Mouse (Mus musculus): ENCODE results near the gene 4930578C19Rik.
A peak's percentile ranks its signal among the peaks of the same experiment; 100 is the strongest.
"Not testable (repeated sequence)": the region's sequence is repeated elsewhere in the genome, so short reads cannot be mapped to it uniquely, and the experiment has no call there.

The 4930578C19Rik gene

DNA sequence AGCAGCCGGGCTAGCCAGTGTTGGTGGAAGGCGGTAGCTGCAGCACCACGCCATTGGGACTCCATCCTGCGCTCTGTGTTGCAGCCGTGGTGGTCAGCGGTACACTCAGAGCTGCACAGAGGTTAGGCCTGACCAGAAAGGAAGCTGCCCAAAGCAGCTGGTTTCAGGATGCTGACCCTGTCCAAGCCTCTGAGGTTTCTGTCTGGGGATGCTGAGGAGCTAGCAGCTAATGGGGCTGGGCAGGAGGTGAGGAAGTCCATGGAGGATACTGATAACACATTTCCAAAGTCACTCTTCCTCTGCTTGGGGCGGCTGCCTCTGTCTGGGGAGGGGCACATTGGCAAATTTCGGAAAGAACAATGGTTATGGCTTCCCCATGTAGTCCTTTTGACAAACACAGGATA lies at the start of gene 4930578C19Rik:
Gene 4930578C19Rik, minus strand, starts transcription at position 200 of the 404 bp plus-strand sequence.
- DNase-seq, result no peak

DNA sequence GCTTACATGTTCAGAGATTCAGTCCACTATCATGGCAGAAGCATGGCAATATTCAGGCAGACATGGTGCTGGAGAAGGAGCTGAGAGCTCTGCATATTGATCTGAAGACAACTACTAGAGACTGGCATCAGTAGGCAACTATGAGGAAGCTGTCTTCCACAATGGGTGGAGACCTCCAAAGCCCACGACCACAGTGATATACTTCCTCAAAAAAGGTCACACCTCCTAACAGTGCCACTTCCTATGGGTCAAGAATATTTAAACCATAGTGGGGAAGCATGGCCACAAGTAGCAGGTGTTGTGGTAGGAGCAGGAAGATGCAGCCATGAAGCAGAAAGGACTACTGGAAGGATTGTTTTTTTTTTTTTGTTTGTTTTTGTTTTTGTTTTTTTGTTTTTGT lies 6.5 kb upstream of the 4930578C19Rik start:
- no peak for DNase-seq

DNA sequence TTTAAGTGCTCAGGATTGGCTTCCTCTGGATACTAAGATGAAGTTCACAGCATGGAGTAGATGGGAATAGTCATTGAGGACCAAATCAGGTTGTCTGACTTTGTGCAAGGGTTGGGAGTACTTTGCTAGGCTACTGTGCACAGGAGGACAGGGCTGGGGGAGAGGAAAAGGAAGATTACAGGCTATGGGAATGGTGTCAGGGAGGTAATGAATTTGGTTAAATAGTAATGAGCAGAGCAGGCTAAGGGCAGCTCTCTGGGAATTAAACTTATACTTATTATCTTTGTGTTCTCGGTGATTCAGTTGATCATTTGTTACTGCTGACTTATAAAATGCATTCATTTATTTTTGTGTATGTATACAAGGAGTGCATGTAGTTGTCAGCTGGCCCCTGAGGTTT lies 1.7 kb upstream of the 4930578C19Rik start:
- no peak for DNase-seq

DNA sequence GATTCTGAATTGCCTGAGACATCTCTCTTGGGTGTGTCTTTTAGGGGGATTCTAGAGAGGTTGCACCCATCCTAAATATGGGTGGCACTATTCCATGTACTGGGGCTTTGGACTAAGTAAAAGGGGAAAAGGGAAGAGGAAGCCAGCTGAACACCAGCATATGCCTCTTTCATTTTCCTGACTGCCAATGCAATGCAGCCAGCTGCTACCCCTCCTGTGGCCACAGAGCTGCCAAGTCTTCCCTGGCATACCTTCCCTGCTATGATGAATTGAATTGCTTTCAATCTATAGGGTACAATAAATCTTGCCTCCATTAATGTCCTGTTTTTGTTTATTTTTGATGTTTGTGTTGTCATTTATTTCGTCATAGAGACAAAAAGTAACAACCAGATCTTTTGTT lies 9.6 kb downstream of the 4930578C19Rik start:
- no peak for DNase-seq

DNA sequence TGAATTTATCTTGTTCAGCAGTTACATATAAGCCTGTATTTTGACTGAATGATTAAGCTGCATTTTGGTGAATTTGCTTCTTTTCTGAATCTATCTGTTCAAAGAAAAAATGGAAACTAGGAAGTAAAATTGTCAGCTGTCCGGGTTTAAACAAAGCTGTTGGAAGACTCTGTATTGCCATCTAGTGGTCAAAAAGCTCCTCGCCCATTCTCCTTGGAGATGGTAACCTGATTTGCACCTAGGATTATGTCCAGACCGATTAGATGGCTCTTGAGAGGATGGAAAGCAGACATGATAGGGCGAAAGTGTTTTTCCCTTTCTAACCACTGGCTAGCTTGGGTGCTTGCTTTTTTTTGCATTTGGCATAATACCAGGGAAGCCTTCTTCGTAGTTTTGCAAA lies 19.1 kb downstream of the 4930578C19Rik start:
- DNase-seq, result peak; percentile 78

DNA sequence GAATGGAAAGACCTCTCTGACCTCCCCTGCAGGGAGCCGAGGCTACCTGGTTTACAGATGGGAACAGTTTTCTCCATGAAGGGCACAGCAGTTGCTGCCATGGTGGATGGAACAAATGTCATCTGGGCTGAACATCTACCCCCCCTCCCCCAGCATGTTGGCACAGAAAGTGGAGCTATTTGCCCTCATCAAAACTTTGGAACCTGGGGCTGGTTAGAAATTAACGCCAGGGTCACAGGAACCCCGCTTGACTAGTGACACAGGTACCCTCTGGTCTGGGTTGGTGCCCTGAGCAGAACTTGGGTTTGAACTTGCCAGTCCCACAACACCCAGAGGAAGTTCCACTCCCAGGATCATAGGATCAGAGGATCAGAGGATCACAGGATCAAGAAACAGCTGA lies 35.7 kb downstream of the 4930578C19Rik start:
- no peak for DNase-seq

DNA sequence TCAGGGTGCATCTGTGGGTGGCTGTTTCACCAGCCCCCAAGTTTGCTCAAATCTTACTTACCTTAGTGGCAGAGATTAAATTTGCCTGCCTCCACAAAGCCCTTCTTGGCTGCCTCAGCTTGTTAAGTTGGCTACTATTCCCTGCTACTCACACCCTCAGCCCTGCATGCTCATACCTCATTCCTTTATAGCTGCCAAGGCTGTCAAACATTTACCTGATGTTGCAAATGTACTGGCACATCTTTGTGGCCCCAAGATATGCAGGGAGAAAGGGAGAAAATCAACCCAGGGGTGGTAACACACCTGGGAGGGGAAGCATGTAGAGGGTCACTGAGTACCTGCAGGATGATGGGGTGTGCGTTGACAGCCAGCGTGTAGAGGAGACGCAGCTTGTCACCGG lies 38.0 kb downstream of the 4930578C19Rik start:
- no peak for DNase-seq

DNA sequence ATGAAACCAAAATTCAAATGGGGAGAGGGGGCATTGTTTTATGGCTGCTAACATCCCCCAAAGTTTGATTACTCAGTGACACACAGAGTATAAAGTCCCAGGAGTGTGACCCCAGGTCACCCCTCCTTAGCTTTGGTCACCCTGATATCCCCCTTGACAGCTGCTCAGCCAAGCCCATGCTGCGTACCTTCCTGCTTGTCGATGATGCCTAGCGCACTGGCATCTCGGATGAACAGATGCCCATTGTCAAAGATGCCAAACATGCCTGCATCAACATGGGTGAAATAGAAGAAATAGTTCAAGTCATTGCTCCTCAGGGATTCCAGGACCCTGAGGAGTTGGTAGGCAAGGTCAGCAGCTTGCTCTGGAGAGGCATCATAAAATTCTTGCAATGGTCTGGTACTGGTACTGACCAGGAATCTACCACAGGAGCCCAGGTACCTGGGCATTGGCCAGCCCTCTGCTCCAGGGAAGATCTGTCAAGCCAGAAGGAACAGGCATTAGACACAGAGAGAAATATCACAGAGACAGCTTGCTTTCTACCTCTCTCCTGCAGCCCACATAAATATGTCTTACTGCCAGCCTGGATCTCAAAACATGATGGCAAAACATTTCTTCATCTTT lies 40.9 kb downstream of the 4930578C19Rik start:
- DNase-seq, result no peak

DNA sequence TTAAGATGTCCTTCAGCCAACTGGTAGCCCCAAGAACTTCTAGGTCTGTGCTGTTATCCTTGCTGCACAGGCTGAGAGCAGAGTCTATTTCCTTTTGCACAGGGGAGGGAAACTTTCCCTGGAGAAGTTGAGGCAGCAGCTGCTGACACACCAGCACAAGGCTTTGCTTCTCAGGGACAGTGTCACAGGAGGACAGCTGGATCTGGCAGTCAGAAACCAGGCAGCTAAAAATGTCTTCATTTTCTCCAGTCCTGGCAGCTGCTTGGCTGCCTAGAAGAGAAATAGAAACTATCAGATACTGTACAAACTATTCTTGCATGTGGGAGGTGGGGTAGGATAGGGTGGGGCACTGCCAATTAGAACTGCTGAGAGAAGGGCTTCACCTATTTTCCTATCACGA lies 42.2 kb downstream of the 4930578C19Rik start:
- DNase-seq, result no peak

DNA sequence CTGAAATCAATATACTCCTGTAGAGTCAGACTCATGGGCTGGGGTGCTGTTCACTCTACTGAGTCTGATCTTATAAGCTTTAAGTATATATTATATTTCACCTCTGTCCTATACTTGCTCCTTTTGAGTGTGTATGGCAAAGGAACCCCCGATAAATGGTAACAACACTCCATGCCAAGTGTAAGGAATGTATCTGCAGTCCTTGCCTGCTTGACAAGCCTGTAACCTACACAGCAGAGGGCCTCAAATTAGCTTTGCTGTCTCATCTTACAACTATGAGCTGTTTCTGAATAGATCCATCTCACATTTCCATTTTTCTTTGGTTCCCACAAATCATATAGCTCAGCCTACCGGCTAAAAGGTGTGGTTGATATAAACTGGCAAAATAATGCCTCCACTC lies 46.6 kb downstream of the 4930578C19Rik start:
- no peak for DNase-seq

DNA sequence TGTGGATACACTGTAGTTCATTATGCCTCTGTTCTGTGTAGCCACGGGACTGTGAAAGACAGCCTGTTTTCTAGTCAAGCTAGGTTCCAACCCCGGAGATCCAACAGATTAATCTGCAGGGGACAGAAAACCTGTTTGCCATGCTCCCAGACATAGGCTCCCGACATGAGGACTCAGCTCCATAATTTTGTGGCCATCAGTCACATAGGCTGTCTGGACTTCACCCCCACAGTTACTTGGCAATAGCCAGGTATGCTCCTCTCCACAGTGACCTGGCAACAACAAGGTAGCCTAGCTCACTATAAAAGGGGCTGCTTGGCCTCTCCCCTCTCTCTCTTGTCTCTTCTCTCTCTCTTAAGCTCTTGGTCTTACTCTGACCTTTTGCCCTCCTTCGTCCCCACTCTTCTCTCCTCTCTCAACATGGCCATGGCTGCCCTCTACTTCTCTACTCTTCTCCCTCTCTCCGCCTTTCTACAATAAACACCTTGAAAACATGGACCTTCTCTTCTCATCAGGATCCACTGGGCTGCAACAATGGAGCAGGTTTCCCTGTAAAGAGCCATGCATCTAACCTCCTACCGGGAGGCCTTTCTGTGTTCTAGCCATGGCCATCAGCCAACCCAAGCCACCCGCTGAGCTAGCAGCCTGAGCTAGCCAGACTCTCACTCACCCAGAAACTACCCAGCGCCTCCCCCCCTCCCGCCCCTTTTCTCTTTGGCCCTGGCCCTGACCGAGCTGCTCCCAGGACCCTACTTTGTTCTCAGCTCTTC lies 49.9 kb downstream of the 4930578C19Rik start:
- DNase-seq, result no peak

DNA sequence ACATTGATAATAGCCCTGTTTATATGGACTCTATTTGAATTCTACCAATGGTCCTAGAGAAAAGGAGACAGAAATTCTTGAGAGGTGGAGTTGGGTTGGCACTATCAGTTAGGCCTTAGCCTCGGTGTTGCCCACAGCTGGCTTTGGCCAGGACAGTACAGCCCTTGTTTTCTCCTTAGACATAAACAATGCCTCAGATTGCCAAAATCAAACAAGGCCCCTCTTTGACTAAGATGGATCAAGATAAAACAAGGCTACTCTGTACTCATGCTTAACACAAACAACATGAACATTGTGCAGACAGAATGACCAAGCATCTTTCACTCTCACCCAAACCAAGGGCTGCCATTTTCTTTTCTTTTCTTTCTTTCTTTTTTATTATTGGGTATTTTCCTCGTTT lies 51.6 kb downstream of the 4930578C19Rik start:
- no peak for DNase-seq

DNA sequence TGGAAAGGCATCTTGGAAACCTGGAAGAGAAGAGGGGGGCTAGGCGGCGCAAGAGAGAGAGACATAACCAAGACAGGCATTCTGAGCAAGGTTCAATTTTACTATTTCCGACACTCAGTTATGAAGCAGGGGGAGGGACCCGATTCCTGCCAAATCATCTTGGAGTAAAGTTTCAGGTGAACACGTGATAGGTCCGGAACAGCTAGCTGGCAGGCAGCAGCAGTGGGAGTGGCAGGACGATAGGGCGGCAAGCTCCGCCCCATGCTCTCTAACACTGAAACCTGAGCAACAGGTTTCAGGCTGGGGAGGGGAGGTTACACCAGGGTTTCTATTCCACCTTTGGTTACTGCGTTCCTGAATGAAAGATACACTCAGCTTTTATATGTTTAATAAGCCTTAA lies 58.9 kb downstream of the 4930578C19Rik start:
- DNase-seq, result no peak

DNA sequence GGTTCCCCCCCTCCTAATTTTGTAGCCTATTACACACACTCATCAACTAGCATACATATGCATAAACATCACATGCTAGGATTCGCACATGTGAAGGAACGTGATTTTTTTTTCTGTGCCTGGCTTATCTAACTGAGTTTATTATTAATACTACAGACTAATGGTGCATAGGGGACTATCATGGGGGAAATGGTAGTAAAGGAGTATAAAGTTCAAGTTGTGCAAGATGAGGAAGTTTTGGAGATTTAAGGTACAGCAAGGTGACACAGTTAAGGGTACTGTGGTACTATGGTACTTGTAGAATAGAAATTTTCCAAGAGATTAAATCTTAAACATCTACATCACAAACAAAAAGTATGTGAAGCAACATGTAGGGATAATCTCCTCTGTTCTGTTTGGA lies 64.5 kb downstream of the 4930578C19Rik start:
- DNase-seq, result no peak

DNA sequence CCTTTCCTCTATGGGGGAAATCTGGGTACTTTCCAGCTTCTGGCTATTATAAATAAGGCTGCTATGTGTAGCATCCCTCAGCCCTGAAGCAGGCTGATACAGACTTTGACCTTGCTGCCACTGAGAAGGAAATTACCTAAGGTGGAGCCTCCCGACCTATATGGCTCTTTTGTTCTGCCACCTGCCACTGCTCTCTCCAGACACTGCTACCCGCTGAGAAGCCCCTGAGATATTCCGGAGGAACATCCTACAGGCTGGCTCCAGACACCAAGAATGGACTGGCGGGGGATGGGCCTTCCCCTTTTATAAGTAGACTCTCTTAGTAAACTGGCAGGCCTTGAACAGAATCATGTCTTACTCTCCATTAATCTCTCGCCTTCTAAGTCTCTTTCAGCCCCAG lies 77.0 kb downstream of the 4930578C19Rik start:
- DNase-seq, result not testable (repeated sequence)
